ENCODE assay signal across 23 mouse cellular contexts in the genomic region with DNA sequence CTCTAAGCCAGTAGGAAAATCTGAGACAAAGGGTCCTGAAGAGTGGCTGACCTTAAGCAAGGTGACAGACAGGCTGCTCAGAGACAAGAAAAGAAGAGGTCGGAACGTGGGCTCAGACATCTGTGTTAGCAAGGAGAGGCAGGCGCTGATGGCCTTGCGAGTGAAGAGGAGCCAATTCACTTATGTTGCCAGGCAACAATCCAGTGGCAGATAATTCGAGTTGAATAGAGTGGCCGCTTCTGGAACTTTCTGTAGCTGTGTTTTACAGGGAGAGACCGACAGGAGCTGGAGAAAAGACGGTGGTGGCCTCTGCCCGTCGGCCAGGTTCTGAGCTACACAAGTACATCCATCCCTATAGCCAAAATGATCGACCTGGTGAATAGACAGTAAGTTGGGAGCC. TPM values are rescaled to one million over a fixed set of nuclear protein-coding genes. Genes with fewer than 3 reads are reported as not detected.
DNase-seq lines count a peak whose midpoint lies in the region; ATAC-seq and TF ChIP-seq lines count a peak whose summit lies in the region.
"Had no signal": no experiment of that assay in that cellular context is flagged by ENCODE, and none has a peak within 500 bp of the region (broad histone marks: within the 10 kb centered on the region; RNA-seq: fewer than 3 reads in every experiment).

No protein-coding gene starts in this region.

- peak overlapping the region; percentile 50; the same call in 1 of the 2 replicates for H3K27ac ChIP-seq in heart, embryonic 11.5 days (ENCODE audit: low read depth, low read length)
- 0 out of 2 replicates have a peak overlapping the region, but pooled peaks have one; percentile 25 for H3K27ac ChIP-seq in midbrain, embryonic 12.5 days (replicated peaks)
- no peak overlapping the region for H3K27ac ChIP-seq in midbrain, embryonic 10.5 days (replicated peaks)
- peak overlapping the region; percentile 3; the same call in 1 of the 2 replicates for H3K27ac ChIP-seq in hindbrain, embryonic 13.5 days
- H3K27ac ChIP-seq in midbrain, postnatal 0 days (ENCODE audit: low read depth, low read length): peak overlapping the region; percentile 47; the same call in 1 of the 2 replicates
- H3K27ac ChIP-seq: intestine, embryonic 15.5 days; limb, embryonic 10.5 days had no signal

- no peak for DNase-seq in heart, adult 8-10 months (ENCODE audit: low spot score)
- DNase-seq in midbrain, embryonic 10.5 days (ENCODE audit: low spot score): no peak
- peak; percentile 53 for DNase-seq in midbrain, postnatal 0 days (ENCODE audit: low spot score)
- no peak for DNase-seq in thymus, postnatal 0 days (ENCODE audit: low spot score)
- DNase-seq: cerebellum, adult 11 months; cerebellum, postnatal 25 days; lung, adult 2 months; lung, postnatal 36 days; right cerebral cortex, adult 18-20 months; thymus, postnatal 4 days had no signal

- H3K4me3 ChIP-seq in heart, embryonic 11.5 days (ENCODE audit: low read depth, low read length): no peak overlapping the region
- H3K4me3 ChIP-seq in midbrain, embryonic 12.5 days: no peak overlapping the region
- no peak overlapping the region for H3K4me3 ChIP-seq in midbrain, embryonic 10.5 days
- H3K4me3 ChIP-seq in hindbrain, embryonic 13.5 days: no peak overlapping the region
- H3K4me3 ChIP-seq in midbrain, postnatal 0 days (ENCODE audit: low read depth, low read length): no peak overlapping the region
- H3K4me3 ChIP-seq: intestine, embryonic 15.5 days; limb, embryonic 10.5 days had no signal

- no peaks in the 10 kb centered on the region for H3K27me3 ChIP-seq in heart, embryonic 11.5 days (ENCODE audit: control insufficient read depth, insufficient read depth, low read length)
- no peaks in the 10 kb centered on the region for H3K27me3 ChIP-seq in midbrain, embryonic 12.5 days
- no peaks in the 10 kb centered on the region for H3K27me3 ChIP-seq in midbrain, embryonic 10.5 days (ENCODE audit: low read depth, poor library complexity, severe bottlenecking)
- no peaks in the 10 kb centered on the region for H3K27me3 ChIP-seq in hindbrain, embryonic 13.5 days
- no peaks in the 10 kb centered on the region for H3K27me3 ChIP-seq in midbrain, postnatal 0 days (ENCODE audit: insufficient read depth, low read length)
- H3K27me3 ChIP-seq: intestine, embryonic 15.5 days had no signal

- no peak for TF ChIP-seq CTCF in midbrain, postnatal 0 days (IDR thresholded peaks at IDR 0.05)

- H3K4me2 ChIP-seq in heart, embryonic 11.5 days: no peak overlapping the region
- H3K4me2 ChIP-seq in midbrain, embryonic 12.5 days (replicated peaks): no peak overlapping the region
- H3K4me2 ChIP-seq in hindbrain, embryonic 13.5 days: no peak overlapping the region
- H3K4me2 ChIP-seq in midbrain, postnatal 0 days (ENCODE audit: low read depth, low read length, poor library complexity, severe bottlenecking): no peak overlapping the region
- H3K4me2 ChIP-seq: intestine, embryonic 15.5 days; liver, embryonic 11.5 days had no signal

- H3K9me3 ChIP-seq in heart, embryonic 11.5 days (replicated peaks; ENCODE audit: control insufficient read depth, low read length): no peaks in the 10 kb centered on the region
- H3K9me3 ChIP-seq in midbrain, embryonic 12.5 days: no peaks in the 10 kb centered on the region
- H3K9me3 ChIP-seq in midbrain, embryonic 10.5 days (replicated peaks): no peaks in the 10 kb centered on the region
- H3K9me3 ChIP-seq in hindbrain, embryonic 13.5 days: no peaks in the 10 kb centered on the region
- H3K9me3 ChIP-seq in midbrain, postnatal 0 days (ENCODE audit: low read length): no peaks in the 10 kb centered on the region
- H3K9me3 ChIP-seq: intestine, embryonic 15.5 days; limb, embryonic 10.5 days had no signal

- 49% methylated on average over 11 of the region's 11 CpGs for WGBS in heart, embryonic 11.5 days (ENCODE audit: insufficient replicate concordance)
- 63% methylated on average over 11 of the region's 11 CpGs for whole genome bisulfite sequencing in midbrain, embryonic 12.5 days
- WGBS in midbrain, embryonic 10.5 days: 70% methylated on average over 11 of the region's 11 CpGs
- WGBS in hindbrain, embryonic 13.5 days: 42% methylated on average over 11 of the region's 11 CpGs
- WGBS in midbrain, postnatal 0 days: 41% methylated on average over 11 of the region's 11 CpGs

- H3K4me1 ChIP-seq in heart, embryonic 11.5 days (ENCODE audit: control insufficient read depth, insufficient read depth, low read length): peaks cover 7% of the 10 kb centered on the region; the same call in 1 of the 2 replicates
- H3K4me1 ChIP-seq in midbrain, embryonic 12.5 days: peaks cover 16% of the 10 kb centered on the region
- peaks cover 12% of the 10 kb centered on the region for H3K4me1 ChIP-seq in midbrain, embryonic 10.5 days
- peaks cover 33% of the 10 kb centered on the region for H3K4me1 ChIP-seq in hindbrain, embryonic 13.5 days (replicated peaks)
- H3K4me1 ChIP-seq in midbrain, postnatal 0 days (ENCODE audit: insufficient read depth, low read length): peaks cover 15% of the 10 kb centered on the region; the same call in 1 of the 2 replicates
- H3K4me1 ChIP-seq: intestine, embryonic 15.5 days had no signal

- no peak for ATAC-seq in heart, embryonic 11.5 days (replicated peaks; ENCODE audit: insufficient number of reproducible peaks, low FRiP score, low TSS enrichment)
- no peak for ATAC-seq in midbrain, embryonic 12.5 days (ENCODE audit: low FRiP score, low read depth)
- no peak for ATAC-seq in hindbrain, embryonic 13.5 days (ENCODE audit: low FRiP score)
- no peak for ATAC-seq in midbrain, postnatal 0 days (ENCODE audit: low FRiP score)
- ATAC-seq: intestine, embryonic 15.5 days had no signal

- no peak overlapping the region for H3K9ac ChIP-seq in heart, embryonic 11.5 days (ENCODE audit: low read depth, low read length)
- H3K9ac ChIP-seq in midbrain, embryonic 12.5 days (replicated peaks): no peak overlapping the region
- H3K9ac ChIP-seq in hindbrain, embryonic 13.5 days: no peak overlapping the region
- no peak overlapping the region for H3K9ac ChIP-seq in midbrain, postnatal 0 days (replicated peaks; ENCODE audit: low read length, poor library complexity, severe bottlenecking)
- H3K9ac ChIP-seq: intestine, embryonic 15.5 days had no signal

- H3K36me3 ChIP-seq in heart, embryonic 11.5 days (ENCODE audit: control insufficient read depth, insufficient read depth, low read length): no peaks in the 10 kb centered on the region
- H3K36me3 ChIP-seq in midbrain, embryonic 12.5 days: peaks cover 4% of the 10 kb centered on the region
- H3K36me3 ChIP-seq in midbrain, embryonic 10.5 days: peaks cover 7% of the 10 kb centered on the region
- peaks cover 5% of the 10 kb centered on the region for H3K36me3 ChIP-seq in hindbrain, embryonic 13.5 days
- peaks cover 4% of the 10 kb centered on the region for H3K36me3 ChIP-seq in midbrain, postnatal 0 days (ENCODE audit: insufficient read depth, low read length)

RNA-seq across cellular contexts. Expression of a gene that starts 6.9 kb away (rescaled TPM):
- not detected in 2 replicates for polyA plus RNA-seq in heart, embryonic 11.5 days (2014; fragmentation: Nextera tagmentation; extraction: Ambion mirVana)
- total RNA-seq in heart, adult 8-10 months (2022): not detected
- 0.97 and 1.2 TPM in 2 replicates for polyA plus RNA-seq in midbrain, embryonic 12.5 days (2016; fragmentation: Nextera tagmentation; extraction: Ambion mirVana)
- polyA plus RNA-seq in midbrain, embryonic 10.5 days (2016; fragmentation: Nextera tagmentation; extraction: Ambion mirVana): 0.56 TPM in 1 of 2 replicates, not detected in the other
- 0.66 and 1.7 TPM in 2 replicates for polyA plus RNA-seq in hindbrain, embryonic 13.5 days (2015; fragmentation: Nextera tagmentation; extraction: Ambion mirVana)
- total RNA-seq in midbrain, postnatal 0 days (2014; rRNA removed): not detected in 2 replicates
- 1.1 and 2.2 TPM in 2 replicates for polyA plus RNA-seq in midbrain, postnatal 0 days (2015; fragmentation: Nextera tagmentation; extraction: Ambion mirVana)
- polyA plus RNA-seq in thymus, postnatal 0 days (2015; fragmentation: Nextera tagmentation; extraction: Ambion mirVana): 1.9 and 2.1 TPM in 2 replicates
- total RNA-seq: gastrocnemius, adult 18-20 months; granulocyte monocyte progenitor cell, adult 5-6 weeks; left cerebral cortex, adult 18-20 months had no signal
- polyA plus RNA-seq: embryonic facial prominence, embryonic 11.5 days; kidney, embryonic 14.5 days; limb, embryonic 10.5 days; liver, embryonic 11.5 days; lung, adult 2 months; neural tube, embryonic 11.5 days had no signal

RNA-seq across cellular contexts. Expression of a gene that starts 7.6 kb away (rescaled TPM):
- 1,605 and 1,756 TPM in 2 replicates for polyA plus RNA-seq in heart, embryonic 11.5 days (2014; fragmentation: Nextera tagmentation; extraction: Ambion mirVana)
- 1,000 to 10,000 TPM; 1,527 to 1,967 (median 1,680) TPM for total RNA-seq in heart, adult 8-10 months (2022)
- 1,467 and 1,563 TPM in 2 replicates for polyA plus RNA-seq in midbrain, embryonic 12.5 days (2016; fragmentation: Nextera tagmentation; extraction: Ambion mirVana)
- 1,709 and 1,814 TPM in 2 replicates for polyA plus RNA-seq in midbrain, embryonic 10.5 days (2016; fragmentation: Nextera tagmentation; extraction: Ambion mirVana)
- polyA plus RNA-seq in hindbrain, embryonic 13.5 days (2015; fragmentation: Nextera tagmentation; extraction: Ambion mirVana): 1,398 and 1,436 TPM in 2 replicates
- 84.7 and 117 TPM in 2 replicates for total RNA-seq in midbrain, postnatal 0 days (2014; rRNA removed)
- polyA plus RNA-seq in midbrain, postnatal 0 days (2015; fragmentation: Nextera tagmentation; extraction: Ambion mirVana): 1,241 and 1,297 TPM in 2 replicates
- 2,060 and 2,248 TPM in 2 replicates for polyA plus RNA-seq in thymus, postnatal 0 days (2015; fragmentation: Nextera tagmentation; extraction: Ambion mirVana)

RNA-seq across cellular contexts. Expression of a gene that starts 28.6 kb away (rescaled TPM):
- polyA plus RNA-seq in heart, embryonic 11.5 days (2014; fragmentation: Nextera tagmentation; extraction: Ambion mirVana): 3.0 and 3.4 TPM in 2 replicates
- 1 to 10 TPM; 1.0 to 2.5 (median 2.0) TPM for total RNA-seq in heart, adult 8-10 months (2022)
- polyA plus RNA-seq in midbrain, embryonic 12.5 days (2016; fragmentation: Nextera tagmentation; extraction: Ambion mirVana): 72.8 and 86.6 TPM in 2 replicates
- polyA plus RNA-seq in midbrain, embryonic 10.5 days (2016; fragmentation: Nextera tagmentation; extraction: Ambion mirVana): 36.6 and 40.2 TPM in 2 replicates
- polyA plus RNA-seq in hindbrain, embryonic 13.5 days (2015; fragmentation: Nextera tagmentation; extraction: Ambion mirVana): 94.1 and 94.4 TPM in 2 replicates
- total RNA-seq in midbrain, postnatal 0 days (2014; rRNA removed): 743 and 796 TPM in 2 replicates
- 597 and 631 TPM in 2 replicates for polyA plus RNA-seq in midbrain, postnatal 0 days (2015; fragmentation: Nextera tagmentation; extraction: Ambion mirVana)
- 1.7 and 2.0 TPM in 2 replicates for polyA plus RNA-seq in thymus, postnatal 0 days (2015; fragmentation: Nextera tagmentation; extraction: Ambion mirVana)
- total RNA-seq: granulocyte monocyte progenitor cell, adult 5-6 weeks had no signal

RNA-seq across cellular contexts. Expression of a gene that starts 57.6 kb away (rescaled TPM):
- 0.20 TPM in 1 of 2 replicates, not detected in the other for polyA plus RNA-seq in heart, embryonic 11.5 days (2014; fragmentation: Nextera tagmentation; extraction: Ambion mirVana)
- total RNA-seq in heart, adult 8-10 months (2022): not detected
- polyA plus RNA-seq in midbrain, embryonic 12.5 days (2016; fragmentation: Nextera tagmentation; extraction: Ambion mirVana): not detected in 2 replicates
- not detected in 2 replicates for polyA plus RNA-seq in midbrain, embryonic 10.5 days (2016; fragmentation: Nextera tagmentation; extraction: Ambion mirVana)
- polyA plus RNA-seq in hindbrain, embryonic 13.5 days (2015; fragmentation: Nextera tagmentation; extraction: Ambion mirVana): not detected in 2 replicates
- total RNA-seq in midbrain, postnatal 0 days (2014; rRNA removed): 0.27 TPM in 1 of 2 replicates, not detected in the other
- not detected in 2 replicates for polyA plus RNA-seq in midbrain, postnatal 0 days (2015; fragmentation: Nextera tagmentation; extraction: Ambion mirVana)
- 0.35 and 0.46 TPM in 2 replicates for polyA plus RNA-seq in thymus, postnatal 0 days (2015; fragmentation: Nextera tagmentation; extraction: Ambion mirVana)
- total RNA-seq: gastrocnemius, adult 18-20 months; granulocyte monocyte progenitor cell, adult 5-6 weeks had no signal
- polyA plus RNA-seq: embryonic facial prominence, embryonic 11.5 days; intestine, embryonic 15.5 days; kidney, embryonic 14.5 days; limb, embryonic 10.5 days; liver, embryonic 11.5 days; lung, adult 2 months; neural tube, embryonic 11.5 days; small intestine, adult 2 months had no signal
